Mouse (Mus musculus) liver, postnatal 0 days (tissue): ENCODE measurements around the gene Ehbp1l1. TPM values are rescaled to one million over a fixed set of nuclear protein-coding genes. Genes with fewer than 3 reads are reported as not detected.
"Not testable (repeated sequence)": the region's sequence is repeated elsewhere in the genome, so short reads cannot be mapped to it uniquely, and the experiment has no call there.

ENCODE experiments used
- ATAC-seq: fragments of 200-750 bp; cut with Nextera tagmentation; 2 replicates; pipeline ENCODE4 v1.8.0; 2017; ENCODE audit warnings: mild to moderate bottlenecking, moderate library complexity
- DNase-seq: peaks from one replicate; pipeline ENCODE4 v3.0.0-alpha.2; 2016
- H3K27ac ChIP-seq: fragments of 300-500 bp; sonication (generic); 2 replicates; pipeline ENCODE4 v1.5.1; 2014; ENCODE audit warnings: antibody characterized with exemption, moderate library complexity, mild to moderate bottlenecking, low read depth
- H3K27me3 ChIP-seq: fragments of 300-500 bp; sonication (generic); 2 replicates; pipeline ENCODE4 v1.6.1; 2014; ENCODE audit warnings: low read length, control low read depth, mixed read lengths; ENCODE audit not compliant: insufficient read depth
- H3K36me3 ChIP-seq: fragments of 300-500 bp; sonication (generic); replicated peaks from 2 replicates; pipeline ENCODE4 v1.6.1; 2014; ENCODE audit warnings: mild to moderate bottlenecking, control low read depth, low read length, moderate library complexity, mixed read lengths; ENCODE audit not compliant: insufficient read depth
- H3K4me1 ChIP-seq: fragments of 300-500 bp; sonication (generic); 2 replicates; pipeline ENCODE4 v1.6.1; 2014; ENCODE audit warnings: antibody characterized with exemption, mild to moderate bottlenecking, control low read depth; ENCODE audit not compliant: insufficient read depth
- H3K4me2 ChIP-seq: fragments of 300-500 bp; sonication (generic); 2 replicates; pipeline ENCODE4 v1.6.1; 2014; ENCODE audit warnings: low read depth, mild to moderate bottlenecking, low read length, moderate library complexity, mixed read lengths
- H3K4me3 ChIP-seq: fragments of 300-500 bp; sonication (generic); 2 replicates; pipeline ENCODE4 v1.5.1; 2014; ENCODE audit warnings: low read depth, low read length
- H3K9ac ChIP-seq: fragments of 300-500 bp; sonication (generic); replicated peaks from 2 replicates; pipeline ENCODE4 v1.6.1; 2014; ENCODE audit warnings: mild to moderate bottlenecking, moderate library complexity
- H3K9me3 ChIP-seq: fragments of 300-500 bp; sonication (generic); 2 replicates; pipeline ENCODE4 v1.6.1; 2016; ENCODE audit warnings: mild to moderate bottlenecking, control low read depth, low read length, mixed read lengths
- CTCF ChIP-seq: sonication (generic); IDR thresholded peaks from 2 replicates; pipeline ENCODE4 v1.5.1; 2016; ENCODE audit warnings: antibody characterized with exemption, low read depth
- EP300 ChIP-seq: IDR thresholded peaks from 2 replicates; pipeline ENCODE4 v1.6.1; 2016; ENCODE audit warnings: antibody characterized with exemption, low read depth, mild to moderate bottlenecking
- WGBS: fragments of 180-500 bp; shearing (Covaris S2); extraction: QIAGEN DNeasy Blood & Tissue Kit; methylation state at CpG from one replicate; pipeline ENCODE4 v1.1.7; 2014; ENCODE audit not compliant: insufficient replicate concordance; 5-methylcytosine and 5-hydroxymethylcytosine counted together
- polyA plus RNA-seq: library from polyadenylated mRNA; unstranded; fragments of >200 nt; fragmentation: Nextera tagmentation; extraction: Ambion mirVana; gene quantifications from 2 replicates; pipeline ENCODE4 v1.2.1, GENCODE M21; 2015

Ehbp1l1 gene
- polyA plus RNA-seq, 1 experiment from 2014 or later: 42.5 TPM

DNA sequence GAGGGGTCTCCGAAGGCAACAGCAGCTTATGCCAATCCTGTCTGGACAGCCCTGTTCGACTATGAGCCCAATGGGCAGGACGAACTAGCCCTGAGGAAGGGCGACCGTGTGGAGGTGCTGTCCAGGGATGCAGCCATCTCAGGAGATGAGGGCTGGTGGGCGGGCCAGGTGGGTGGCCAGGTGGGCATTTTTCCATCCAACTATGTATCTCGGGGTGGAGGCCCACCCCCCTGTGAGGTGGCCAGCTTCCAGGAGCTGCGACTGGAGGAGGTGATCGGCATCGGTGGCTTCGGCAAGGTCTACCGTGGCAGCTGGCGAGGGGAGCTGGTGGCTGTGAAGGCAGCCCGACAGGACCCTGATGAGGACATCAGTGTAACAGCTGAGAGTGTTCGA lies 35.8 kb downstream of the Ehbp1l1 start:
- TF ChIP-seq EP300 (no peak), CTCF (no peak)
- H3K4me3 ChIP-seq: peak overlapping the region; percentile 91
- H3K9me3 ChIP-seq: no peaks in the 10 kb centered on the region
- peak overlapping the region; percentile 97 for H3K27ac ChIP-seq
- ATAC-seq (no peak), DNase-seq (no peak)
- no peaks in the 10 kb centered on the region for H3K27me3 ChIP-seq
- peaks cover 44% of the 10 kb centered on the region for H3K4me1 ChIP-seq
- H3K36me3 ChIP-seq: peaks cover 18% of the 10 kb centered on the region
- WGBS: 37% methylated on average over 15 of the region's 15 CpGs
- peak overlapping the region; percentile 100 for H3K4me2 ChIP-seq
- H3K9ac ChIP-seq: peak overlapping the region; percentile 76

DNA sequence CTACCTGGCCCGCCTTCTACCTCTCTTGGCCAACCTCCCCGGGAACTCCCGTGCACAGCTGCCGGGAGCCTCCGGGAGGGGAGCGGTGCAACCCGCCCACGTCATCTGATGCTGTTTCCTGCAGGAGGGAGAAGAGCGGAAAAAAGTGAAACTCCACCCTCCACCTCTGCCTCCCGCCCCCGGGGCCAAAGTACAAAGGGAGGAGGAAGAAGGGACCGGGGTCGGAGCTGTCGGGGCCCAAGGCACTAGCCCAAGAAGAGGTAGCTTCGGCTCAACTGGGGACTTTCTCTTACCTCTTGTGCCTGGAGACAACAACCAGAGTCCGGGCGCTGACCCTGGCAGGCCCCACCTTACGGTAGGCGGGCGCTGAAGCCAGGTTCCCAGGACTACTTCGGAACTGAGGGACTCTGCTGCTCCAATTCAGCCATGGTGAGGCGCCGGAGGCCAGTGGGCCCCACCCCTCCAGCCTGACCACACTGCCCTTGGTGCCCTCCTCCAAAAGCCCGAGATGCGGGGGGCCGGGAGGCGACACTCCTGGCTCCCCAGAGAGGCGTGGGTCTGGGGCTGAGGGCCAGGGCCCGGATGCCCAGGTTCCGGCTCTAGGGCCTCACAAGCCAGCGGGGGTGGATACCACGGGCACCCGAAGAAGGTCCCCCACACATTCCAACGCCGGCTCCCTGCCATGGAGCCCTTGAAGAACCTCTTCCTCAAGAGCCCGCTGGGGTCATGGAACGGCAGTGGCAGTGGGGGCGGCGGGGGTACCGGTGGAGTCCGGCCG lies 36.4 kb downstream of the Ehbp1l1 start:
- Histone ChIP-seq H3K9me3 (no peaks in the 10 kb centered on the region), H3K27ac (peak overlapping the region; percentile 97), H3K4me1 (peaks cover 44% of the 10 kb centered on the region), H3K4me3 (peak overlapping the region; percentile 91), H3K27me3 (no peaks in the 10 kb centered on the region), H3K9ac (peak overlapping the region; percentile 76), H3K4me2 (peak overlapping the region; percentile 100), H3K36me3 (peaks cover 18% of the 10 kb centered on the region)
- peak; percentile 66 for ATAC-seq
- 6% methylated on average over 42 of the region's 42 CpGs for WGBS
- TF ChIP-seq CTCF (no peak), EP300 (no peak; the same call in none of the 2 replicates)
- peak; percentile 91 for DNase-seq

DNA sequence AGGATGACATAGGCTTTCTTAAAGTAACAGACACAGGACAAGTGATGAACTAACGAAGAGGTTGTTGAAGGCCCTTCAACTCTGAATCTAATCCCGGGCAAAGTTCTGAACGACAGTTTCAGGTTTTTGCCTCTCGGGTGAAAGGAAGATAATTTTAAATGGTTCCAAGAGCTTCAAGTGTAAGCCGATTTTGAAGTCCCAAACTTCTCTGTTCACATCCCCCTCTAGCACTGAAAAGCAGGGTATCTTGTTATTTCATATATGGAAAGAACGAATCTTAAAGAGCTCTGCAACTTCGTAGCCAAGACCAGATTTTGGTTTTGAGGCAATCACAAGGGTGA lies 37.1 kb downstream of the Ehbp1l1 start:
- H3K4me3 ChIP-seq: peak overlapping the region; percentile 91
- TF ChIP-seq EP300: 0 out of 2 replicates have a peak, but pooled peaks have one; percentile 3
- TF ChIP-seq CTCF: no peak
- peaks cover 23% of the 10 kb centered on the region for H3K36me3 ChIP-seq
- ATAC-seq (no peak), DNase-seq (no peak)
- no peaks in the 10 kb centered on the region for H3K9me3 ChIP-seq
- H3K4me1 ChIP-seq: peaks cover 44% of the 10 kb centered on the region
- peak overlapping the region; percentile 100 for H3K4me2 ChIP-seq
- WGBS: under 1% methylated on average over 7 of the region's 7 CpGs
- H3K9ac ChIP-seq: peak overlapping the region; percentile 76
- no peaks in the 10 kb centered on the region for H3K27me3 ChIP-seq
- H3K27ac ChIP-seq: peak overlapping the region; percentile 97

DNA sequence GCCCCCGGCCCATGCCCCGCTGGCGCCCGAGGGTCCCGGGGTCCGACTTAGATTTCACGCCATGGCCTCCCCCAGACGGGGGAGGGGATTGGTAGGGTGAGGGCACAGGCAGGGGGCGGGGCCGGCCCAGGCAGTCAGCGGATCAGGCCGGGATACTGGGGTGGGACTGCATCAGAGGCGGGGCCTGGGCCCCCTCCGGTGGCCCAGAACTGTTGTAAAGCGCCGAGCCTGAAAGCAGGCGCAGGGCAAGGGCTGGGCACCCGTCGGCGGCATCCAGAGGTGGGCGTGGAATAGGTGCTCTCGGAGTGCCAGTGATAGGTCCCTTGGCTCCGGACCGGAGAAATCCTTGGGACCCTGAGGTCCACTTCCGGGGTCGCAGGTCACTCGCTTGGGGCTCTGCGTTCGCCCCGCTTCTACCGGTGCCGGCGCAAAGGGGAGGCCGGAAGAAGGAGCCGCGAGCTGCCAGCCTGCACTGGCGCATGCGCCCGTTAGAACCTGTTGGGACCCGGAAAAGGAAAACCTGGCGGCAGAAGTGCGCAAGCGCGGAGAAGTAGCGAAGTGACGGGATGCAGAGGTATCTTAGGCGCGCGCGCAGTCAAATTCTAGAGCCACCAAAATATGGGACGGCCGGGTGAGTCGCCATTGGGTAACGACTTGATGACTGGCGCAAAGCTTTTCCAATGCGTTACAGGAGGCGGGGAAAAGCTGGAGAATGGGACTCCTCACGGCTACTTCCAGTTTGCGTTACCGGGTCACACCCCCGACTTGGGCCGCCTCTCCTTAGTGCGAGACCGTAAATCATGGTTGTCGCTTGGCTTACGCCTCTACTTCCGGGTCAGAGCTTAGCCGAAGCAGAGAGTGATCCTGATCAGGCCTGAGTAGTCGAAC lies 37.7 kb downstream of the Ehbp1l1 start, which contains the start of the genes Map3k11 and Pcnx3:
Map3k11 (plus strand) TSS at position 543 of the 888 bp plus-strand sequence.
Pcnx3 (minus strand) TSS at position 709 of the 888 bp plus-strand sequence.
- TF ChIP-seq CTCF (peak; percentile 33; the same call in 1 of the 2 replicates), EP300 (peak; percentile 47; the same call in 1 of the 2 replicates)
- peak within 1 kb of the TSS; percentile 100 for H3K4me2 ChIP-seq
- peak within 1 kb of the TSS; percentile 97 for H3K27ac ChIP-seq
- peak within 1 kb of the TSS; percentile 76 for H3K9ac ChIP-seq
- H3K4me1 ChIP-seq: peaks cover 41% of the 10 kb centered on the region
- H3K9me3 ChIP-seq: no peaks in the 10 kb centered on the region
- H3K27me3 ChIP-seq: no peaks in the 10 kb centered on the region
- DNase-seq (peak; percentile 94), ATAC-seq (peak; percentile 88)
- H3K36me3 ChIP-seq: peaks cover 26% of the 10 kb centered on the region
- under 1% methylated on average over 69 of the region's 69 CpGs for WGBS
- peak within 1 kb of the TSS; percentile 91 for H3K4me3 ChIP-seq

DNA sequence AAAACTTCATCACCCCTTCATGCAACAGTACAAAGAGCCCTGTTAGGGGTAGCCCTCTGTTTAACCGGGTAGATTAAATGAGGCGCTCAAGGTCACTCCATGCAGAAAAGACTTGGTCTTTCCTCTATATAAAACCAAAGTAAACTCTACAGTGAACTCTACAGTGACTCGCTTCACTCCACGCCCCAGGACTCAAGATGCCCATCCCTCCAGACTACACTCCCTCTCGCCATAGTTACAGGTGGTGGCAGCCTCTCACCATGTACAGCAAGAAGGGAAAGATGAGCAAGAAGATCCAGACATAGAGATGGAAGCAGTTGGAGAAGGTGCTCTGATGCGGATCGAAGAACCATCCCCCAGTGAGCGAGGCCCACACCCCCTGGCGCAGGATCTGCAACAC lies 38.4 kb downstream of the Ehbp1l1 start:
- Histone ChIP-seq H3K27ac (peak overlapping the region; percentile 97), H3K4me1 (peaks cover 35% of the 10 kb centered on the region), H3K4me2 (peak overlapping the region; percentile 100), H3K36me3 (peaks cover 32% of the 10 kb centered on the region), H3K9ac (peak overlapping the region; percentile 76), H3K27me3 (no peaks in the 10 kb centered on the region), H3K9me3 (no peaks in the 10 kb centered on the region), H3K4me3 (peak overlapping the region; percentile 91)
- WGBS: 24% methylated on average over 9 of the region's 9 CpGs
- ATAC-seq: no peak
- no peak for DNase-seq
- TF ChIP-seq CTCF: no peak
- no peak for TF ChIP-seq EP300

DNA sequence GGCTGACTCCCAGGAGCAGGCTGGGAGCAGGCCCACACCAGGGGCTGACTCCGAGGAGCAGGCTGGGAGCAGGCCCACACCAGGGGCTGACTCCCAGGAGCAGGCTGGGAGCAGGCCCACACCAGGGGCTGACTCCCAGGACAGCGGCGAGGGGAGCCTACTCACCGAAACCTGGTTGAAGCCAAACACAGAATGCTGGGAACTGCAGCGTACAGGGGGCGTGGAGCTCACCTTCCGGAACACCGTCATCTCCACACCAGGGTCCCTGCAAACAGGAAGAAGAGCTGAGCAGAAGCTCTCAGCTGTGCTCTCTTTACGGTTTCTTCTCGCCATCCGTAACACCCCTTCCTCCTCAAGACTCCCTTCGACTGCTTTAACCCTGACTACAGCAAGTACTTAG lies 39.2 kb downstream of the Ehbp1l1 start:
- WGBS: 89% methylated on average over 11 of the region's 12 CpGs
- not testable (repeated sequence) for H3K9me3 ChIP-seq, H3K27ac ChIP-seq, H3K4me3 ChIP-seq, H3K27me3 ChIP-seq, H3K9ac ChIP-seq, ATAC-seq, DNase-seq
- peak overlapping the region; percentile 100; the same call in 1 of the 2 replicates for H3K4me2 ChIP-seq
- peaks cover 40% of the 10 kb centered on the region for H3K36me3 ChIP-seq
- H3K4me1 ChIP-seq: peaks cover 28% of the 10 kb centered on the region
